Mouse (Mus musculus) granulocyte monocyte progenitor cell, adult 5-6 weeks (primary cell): ENCODE results near the gene H2-M10.6. TPM values are rescaled to one million over a fixed set of nuclear protein-coding genes. Genes with fewer than 3 reads are reported as not detected.
"Not testable (repeated sequence)": the region's sequence is repeated elsewhere in the genome, so short reads cannot be mapped to it uniquely, and the experiment has no call there.

ENCODE experiments used
- ATAC-seq: replicated peaks from 2 replicates; pipeline ENCODE4 v1.8.0; 2016; ENCODE audit warnings: mild to moderate bottlenecking, moderate TSS enrichment, inconsistent platforms; ENCODE audit not compliant: poor library complexity, severe bottlenecking
- total RNA-seq, 2 experiments: library from RNA; stranded (forward) in 1 of 2; stranded (reverse) in 1 of 2; fragments of 200-712, 200-1000 nt in 1 of 2; fragments of >200 nt in 1 of 2; fragmentation: Nextera tagmentation in 1 of 2; gene quantifications; 2 replicates each; pipeline ENCODE4 v1.2.3; 2014 to 2017

H2-M10.6 gene
- not detected in 2 replicates for total RNA-seq (2014; fragmentation: Nextera tagmentation)
- not detected in 2 replicates for total RNA-seq (2017)

GRCm38 (mm10) chr17:36811871-36812270, at the start of gene H2-M10.6:
Gene H2-M10.6, plus strand, starts transcription at chr17:36812171.
- no peak for ATAC-seq

- ATAC-seq: no peak
Observed at GRCm38 (mm10) chr17:36763816-36764215, 48.2 kb upstream of the H2-M10.6 start.

DNA sequence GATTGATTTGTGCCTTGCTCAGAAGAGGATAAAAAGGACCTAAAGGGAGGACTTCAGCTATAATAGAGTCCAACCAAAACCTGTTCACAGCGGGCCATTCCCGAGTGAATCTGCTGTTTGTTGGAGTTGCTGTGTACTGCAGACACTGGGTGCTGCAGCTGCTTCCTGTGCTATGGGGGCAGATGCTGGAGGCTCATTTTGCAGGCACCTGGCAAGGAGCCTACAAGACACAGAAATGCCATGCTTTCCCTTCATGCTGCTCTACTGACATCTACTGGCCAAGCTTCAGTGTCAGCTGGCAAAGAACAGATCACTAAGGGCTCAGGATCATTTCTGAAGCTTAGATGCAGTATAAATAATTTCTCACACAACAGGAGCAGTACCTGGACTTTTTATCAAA, 47.7 kb upstream of the H2-M10.6 start:
- ATAC-seq: not testable (repeated sequence)

GRCm38 (mm10) chr17:36765403-36765802, 46.6 kb upstream of the H2-M10.6 start:
- ATAC-seq: not testable (repeated sequence)

DNA sequence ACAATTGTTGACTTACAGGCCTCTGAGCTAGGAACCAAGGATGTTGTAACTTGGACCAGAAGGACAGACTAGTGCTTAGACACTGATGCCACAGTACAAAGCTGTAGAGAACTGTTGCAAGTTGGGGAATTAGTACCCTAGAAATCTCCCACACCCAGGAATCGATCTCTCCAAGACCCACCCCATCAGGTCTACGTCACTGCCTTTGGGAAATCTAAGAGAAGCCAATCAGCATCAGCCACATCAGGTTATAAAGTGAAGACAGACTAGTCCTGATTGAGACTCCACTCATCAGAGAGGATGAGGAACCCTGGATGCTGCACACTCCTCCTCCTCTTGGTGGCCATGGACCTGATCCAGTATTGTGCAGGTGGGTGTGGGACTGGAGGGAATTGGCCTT, 39.4 kb upstream of the H2-M10.6 start, which contains the start of gene H2-M10.5:
H2-M10.5 (plus strand) TSS at position 301 of the 400 bp plus-strand sequence.
- not testable (repeated sequence) for ATAC-seq

GRCm38 (mm10) chr17:36781533-36781932, 30.4 kb upstream of the H2-M10.6 start:
- no peak for ATAC-seq

- ATAC-seq: peak; percentile 76
Observed at GRCm38 (mm10) chr17:36786483-36786886, 25.5 kb upstream of the H2-M10.6 start.

DNA sequence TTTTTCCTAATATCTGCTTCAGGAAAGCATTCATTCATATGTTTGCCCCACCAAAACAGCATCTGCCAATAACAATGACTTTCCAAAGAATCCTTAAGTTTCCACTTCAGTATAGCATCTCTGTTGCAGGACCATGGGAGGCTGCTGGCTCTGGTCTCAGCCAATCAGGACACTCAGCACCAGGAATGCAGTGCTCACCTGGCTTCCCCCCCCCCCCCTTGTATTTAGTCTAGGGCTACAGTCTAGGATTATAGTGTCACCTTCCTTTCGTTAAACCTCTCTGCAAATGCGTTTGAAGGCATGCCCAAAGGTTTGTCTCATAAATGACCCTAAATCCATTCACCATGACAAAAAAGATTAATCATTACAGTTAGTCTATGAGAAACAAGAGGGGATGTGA, 23.6 kb upstream of the H2-M10.6 start:
- no peak for ATAC-seq

GRCm38 (mm10) chr17:36788801-36789200, 23.2 kb upstream of the H2-M10.6 start:
- peak; percentile 87 for ATAC-seq

DNA sequence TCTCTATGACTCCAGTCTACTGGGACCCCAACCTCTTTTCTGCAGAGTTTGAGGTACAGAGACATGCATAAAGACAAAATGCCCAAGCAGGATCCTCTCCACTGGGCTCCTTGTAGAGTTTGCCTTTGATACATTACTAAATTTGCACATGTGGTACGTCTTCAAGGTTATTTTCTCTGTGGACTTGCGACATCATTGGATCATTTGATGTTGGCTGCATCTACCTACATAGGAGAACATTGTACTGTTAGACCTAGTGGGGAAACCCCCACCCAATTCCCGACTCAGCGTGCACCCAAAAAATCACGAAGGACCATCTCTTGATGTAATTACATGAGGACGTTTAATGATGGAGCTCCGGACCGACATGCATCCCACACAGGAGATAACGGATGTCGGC, 12.5 kb upstream of the H2-M10.6 start:
- ATAC-seq: no peak

- ATAC-seq: not testable (repeated sequence)
Observed at GRCm38 (mm10) chr17:36799921-36800462, 12.0 kb upstream of the H2-M10.6 start.

GRCm38 (mm10) chr17:36824005-36824404, 12.0 kb downstream of the H2-M10.6 start:
- ATAC-seq: peak; percentile 73

DNA sequence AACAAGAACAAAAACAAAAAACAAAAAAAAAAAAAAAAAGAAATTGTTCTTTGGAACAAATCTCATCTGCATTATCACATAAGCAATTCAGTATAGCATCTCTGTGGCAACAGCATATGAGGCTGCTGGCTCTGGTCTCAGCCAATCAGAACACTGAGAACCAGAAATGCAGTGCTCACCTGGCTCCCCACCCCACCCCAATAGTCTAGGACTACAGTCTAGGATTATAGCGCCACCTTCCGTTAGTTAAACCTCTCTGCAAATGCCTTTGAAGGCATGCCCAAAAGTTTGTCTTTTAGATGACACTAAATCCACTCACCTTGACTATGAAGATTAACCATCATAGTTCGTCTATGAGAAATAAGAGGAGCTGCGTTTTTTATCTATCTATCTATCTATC, 13.6 kb downstream of the H2-M10.6 start:
- ATAC-seq: peak; percentile 50

DNA sequence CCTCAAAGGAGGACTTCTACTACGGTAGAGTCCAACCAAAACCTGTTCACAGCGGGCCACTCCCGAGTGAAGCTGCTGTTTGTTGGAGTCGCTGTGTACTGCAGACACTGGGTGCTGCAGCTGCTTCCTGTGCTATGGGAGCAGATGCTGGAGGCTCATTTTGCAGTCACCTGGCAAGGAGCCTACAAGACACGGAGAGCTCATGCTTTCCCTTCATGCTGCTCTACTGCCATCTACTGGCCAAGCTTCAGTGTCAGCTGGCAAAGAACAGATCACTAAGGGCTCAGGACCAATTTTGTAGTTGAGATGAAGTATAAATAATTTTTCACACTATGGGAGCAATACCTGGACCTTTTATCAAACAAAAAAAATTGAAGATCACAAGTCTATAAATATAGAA, 14.0 kb downstream of the H2-M10.6 start:
- peak; percentile 87 for ATAC-seq

DNA sequence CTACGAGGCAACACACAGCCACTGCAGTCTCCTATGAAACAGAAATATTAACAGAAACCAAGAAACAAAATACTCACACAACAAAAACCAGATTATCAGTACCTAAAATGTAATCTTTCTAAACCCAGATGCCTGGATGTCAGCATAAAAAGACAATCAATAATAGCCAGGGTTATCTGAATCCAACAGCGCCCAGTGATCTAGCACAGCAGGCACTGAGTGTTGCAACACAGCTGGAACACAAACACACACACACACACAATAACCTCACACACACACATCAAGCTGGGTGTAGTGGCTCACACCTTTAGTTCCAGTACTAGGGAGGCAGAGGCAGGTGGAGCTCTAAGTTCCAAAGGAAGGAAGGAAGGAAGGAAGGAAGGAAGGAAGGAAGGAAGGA, 16.5 kb downstream of the H2-M10.6 start:
- no peak for ATAC-seq

GRCm38 (mm10) chr17:36830470-36830869, 18.5 kb downstream of the H2-M10.6 start:
- no peak for ATAC-seq

- no peak for ATAC-seq
Observed at GRCm38 (mm10) chr17:36832694-36833093, 20.7 kb downstream of the H2-M10.6 start.

GRCm38 (mm10) chr17:36835591-36836426, 23.8 kb downstream of the H2-M10.6 start:
- peak; percentile 57 for ATAC-seq

- ATAC-seq: no peak
Observed at GRCm38 (mm10) chr17:36836427-36836812, 24.4 kb downstream of the H2-M10.6 start.

- ATAC-seq: peak; percentile 95
Observed at GRCm38 (mm10) chr17:36836874-36837647, 25.1 kb downstream of the H2-M10.6 start, which contains the start of gene Trim26. Gene Trim26, plus strand, starts transcription at chr17:36837134.

DNA sequence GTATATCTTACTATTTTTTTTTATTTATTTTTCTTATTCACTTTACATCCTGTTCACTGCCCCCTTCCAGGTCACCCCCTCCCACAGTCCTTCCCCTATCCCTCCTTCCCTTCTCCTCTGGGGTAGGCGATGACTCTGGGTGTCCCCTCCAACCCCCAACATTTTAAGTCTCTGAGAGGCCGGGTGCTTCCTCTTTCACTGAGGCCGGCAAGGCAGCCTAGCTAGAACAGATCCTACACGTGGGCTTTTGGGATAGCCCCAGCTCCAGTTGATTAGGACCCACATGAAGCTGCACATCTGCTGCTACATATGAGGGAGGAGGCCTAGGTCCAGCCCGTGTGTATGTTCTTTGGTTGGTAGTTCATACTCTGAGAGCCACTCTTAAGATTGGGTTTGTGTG, 27.0 kb downstream of the H2-M10.6 start:
- 0 out of 2 replicates have a peak, but pooled peaks have one; percentile 24 for ATAC-seq
